Mouse (Mus musculus) spleen, adult 18-20 months (tissue): ENCODE data around the gene D630003M21Rik.

Experiments
- DNase-seq, 2 experiments: peaks; one replicate each; pipeline ENCODE4 v3.0.0; 2022; ENCODE audit warnings: mixed read lengths in 2 of 2

Gene D630003M21Rik

DNA sequence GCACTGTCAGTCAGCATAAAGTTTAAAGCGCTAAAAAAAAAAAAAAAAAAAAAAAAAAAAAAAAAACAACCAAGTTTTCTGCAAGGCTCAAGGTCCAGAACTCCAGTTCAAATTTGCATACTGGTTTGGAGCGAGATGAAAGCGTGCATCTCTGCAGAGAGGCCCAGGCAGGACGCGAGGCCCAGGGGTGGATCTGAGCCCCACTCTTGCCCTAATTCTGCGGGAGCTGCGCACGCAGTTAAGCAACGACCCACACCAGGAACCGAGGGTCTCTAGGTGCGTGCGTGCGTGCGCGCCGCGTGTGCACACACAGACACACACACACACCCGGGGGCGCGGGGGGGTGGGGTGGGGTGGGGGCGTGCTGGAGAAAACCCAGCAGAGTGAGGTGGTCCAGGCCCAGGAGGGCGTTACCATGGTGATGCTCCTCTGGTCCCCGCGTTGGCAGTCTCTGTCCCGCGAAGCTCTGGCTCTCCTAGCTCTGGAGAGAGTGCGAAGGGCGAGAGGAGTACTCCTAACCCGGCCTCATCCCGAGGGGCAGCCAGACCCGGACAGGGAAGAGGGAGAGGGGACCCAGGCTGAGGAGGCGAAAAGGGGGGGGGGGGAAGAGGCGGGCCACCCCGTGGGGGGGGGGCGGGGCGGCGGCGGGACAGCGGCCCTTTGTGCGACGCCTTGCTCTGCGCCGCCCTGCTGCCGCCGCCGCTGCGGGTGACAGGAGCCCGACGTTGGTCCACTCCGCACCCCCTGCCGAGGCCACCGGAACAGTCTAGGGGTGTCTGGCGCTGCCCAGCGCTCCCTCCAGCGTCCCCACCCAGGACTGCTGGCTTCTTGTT lies at the start of gene D630003M21Rik:
TSS of gene D630003M21Rik (minus strand) at position 553 of the 833 bp plus-strand sequence.
- no peak for DNase-seq

DNA sequence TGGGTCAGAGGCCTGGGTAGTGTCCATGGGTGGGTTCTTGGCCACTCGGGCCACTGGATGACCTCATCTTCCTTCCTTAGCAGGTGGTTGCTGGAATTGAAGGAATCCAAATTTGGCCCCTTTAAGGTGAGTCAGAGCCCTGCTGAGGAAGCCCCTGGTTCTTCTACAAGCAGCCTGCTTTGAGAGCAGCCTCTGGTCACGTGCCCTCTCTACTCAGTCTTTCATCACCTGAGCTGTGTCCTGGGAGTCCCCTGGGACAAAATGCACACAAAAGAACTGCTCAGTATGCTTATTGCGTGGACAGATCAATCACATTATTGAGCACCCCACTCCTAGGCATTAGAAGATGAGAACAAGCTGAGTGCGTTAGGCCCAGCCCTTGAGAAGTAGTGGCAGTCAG lies 47.9 kb upstream of the D630003M21Rik start:
- DNase-seq = no peak

DNA sequence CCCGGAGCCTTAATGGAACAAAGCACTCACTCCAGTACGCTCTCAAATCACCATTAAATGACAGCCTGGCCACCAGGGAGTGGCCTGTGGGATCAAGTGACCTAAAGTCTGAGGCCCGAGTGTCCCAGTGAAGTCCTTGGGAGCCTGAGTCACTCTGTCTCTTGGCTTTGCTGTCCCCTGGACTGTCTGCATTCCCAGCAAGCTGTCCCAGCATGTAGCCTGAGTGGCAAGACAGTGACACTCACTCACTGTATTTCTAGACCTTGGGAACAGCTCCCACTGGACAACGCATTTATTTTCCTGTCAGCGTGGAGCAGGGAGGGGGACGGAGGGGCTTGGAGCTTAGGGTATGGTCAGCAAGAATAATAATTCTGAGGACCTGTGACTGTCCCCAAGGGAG lies 47.4 kb upstream of the D630003M21Rik start:
- no peak for DNase-seq

DNA sequence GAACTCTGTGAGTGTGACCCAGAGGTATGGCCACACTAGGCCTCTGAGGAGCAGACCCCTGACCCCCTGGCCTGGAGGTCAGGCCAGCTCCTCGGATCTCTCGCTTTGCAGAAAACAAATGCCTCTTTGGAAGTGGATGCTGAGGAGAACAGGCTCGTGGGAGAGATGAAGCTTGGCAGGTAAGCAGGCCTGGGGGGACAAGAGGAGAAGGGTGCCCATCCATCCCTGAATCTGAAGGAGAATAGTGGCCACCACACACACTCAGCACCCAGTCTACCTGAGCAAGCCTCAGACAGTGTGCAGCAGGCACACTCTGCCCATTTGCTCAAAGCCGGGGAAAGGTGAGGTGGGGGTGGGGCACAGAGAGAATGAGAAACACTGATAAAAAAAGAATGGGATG lies 46.8 kb upstream of the D630003M21Rik start:
- DNase-seq = no peak

DNA sequence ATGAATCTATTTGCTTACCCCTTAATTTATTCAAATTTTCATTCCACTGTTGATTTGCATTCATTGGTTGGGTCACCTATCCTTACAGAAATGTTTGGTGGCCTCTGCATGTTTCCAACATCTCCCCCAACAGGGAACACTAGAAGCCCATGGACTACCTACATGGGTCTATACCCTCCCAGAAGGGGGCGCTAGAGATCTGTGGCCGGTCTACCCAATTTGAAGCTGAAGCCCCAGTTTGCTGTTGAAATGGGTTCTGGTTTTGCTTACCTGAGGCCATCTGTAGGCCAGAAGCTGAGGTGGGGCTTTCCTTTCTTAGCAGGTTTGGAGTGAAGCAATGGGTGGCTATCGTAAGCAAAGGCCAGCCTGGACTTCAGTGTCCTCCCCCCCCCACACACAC lies 46.3 kb upstream of the D630003M21Rik start:
- DNase-seq = no peak

DNA sequence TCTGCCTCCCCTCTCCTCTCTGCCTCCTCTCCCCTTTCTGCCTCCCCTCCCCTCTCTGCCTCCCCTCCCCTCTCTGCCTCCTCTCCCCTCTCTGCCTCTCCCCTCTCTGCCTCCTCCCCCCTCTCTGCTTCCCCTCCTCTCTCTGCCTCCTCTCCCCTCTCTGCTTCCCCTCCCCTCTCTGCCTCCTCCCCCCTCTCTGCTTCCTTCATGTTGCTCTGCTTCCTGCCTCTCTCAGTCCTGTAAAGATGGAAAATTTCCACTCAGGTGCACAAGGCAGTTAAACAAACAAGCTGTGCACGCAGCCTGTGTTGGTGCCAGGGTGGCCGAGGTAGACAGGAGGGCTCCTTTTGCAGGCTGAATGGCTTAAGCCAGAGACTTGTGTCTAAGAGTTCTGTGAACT lies 44.6 kb upstream of the D630003M21Rik start:
- no peak for DNase-seq

DNA sequence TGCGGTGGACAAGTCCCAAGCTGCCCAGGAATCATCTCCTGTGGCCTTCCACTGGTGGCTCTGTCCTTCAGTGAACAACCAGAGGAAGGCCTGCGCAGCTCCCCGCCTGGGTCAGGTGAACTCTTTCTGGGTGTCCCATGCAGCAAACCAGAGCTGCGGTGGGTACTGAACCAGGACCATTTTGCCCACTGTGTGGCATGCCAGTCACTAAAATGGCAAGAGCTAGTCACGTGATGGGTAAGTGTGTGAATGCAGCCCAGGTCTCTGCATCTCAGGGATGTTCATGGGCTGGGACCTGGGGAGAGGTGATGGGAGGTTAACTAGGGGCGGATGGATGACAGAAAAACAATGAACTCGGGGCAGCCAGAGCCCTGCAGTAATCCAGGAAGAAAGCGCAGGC lies 41.0 kb upstream of the D630003M21Rik start:
- DNase-seq = no peak

DNA sequence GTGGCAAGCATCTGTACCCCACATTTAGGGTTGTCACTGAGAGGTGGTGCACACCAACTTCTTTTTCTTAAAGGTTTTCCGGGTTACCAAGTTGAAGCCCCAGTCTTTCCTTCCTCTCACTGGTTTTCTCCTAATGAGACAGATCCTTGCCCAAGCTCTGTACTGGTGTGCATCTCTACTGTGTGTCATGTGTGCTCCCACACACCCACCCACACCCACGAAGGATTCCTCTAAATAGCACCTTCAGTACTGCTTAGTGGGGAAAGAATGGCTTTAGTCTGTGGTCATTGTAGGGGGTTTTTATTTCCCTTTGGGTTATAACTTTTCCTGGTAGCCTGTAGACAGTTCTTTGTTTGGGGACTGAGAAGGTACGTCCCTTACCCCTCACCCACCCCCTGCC lies 35.9 kb upstream of the D630003M21Rik start:
- no peak for DNase-seq

DNA sequence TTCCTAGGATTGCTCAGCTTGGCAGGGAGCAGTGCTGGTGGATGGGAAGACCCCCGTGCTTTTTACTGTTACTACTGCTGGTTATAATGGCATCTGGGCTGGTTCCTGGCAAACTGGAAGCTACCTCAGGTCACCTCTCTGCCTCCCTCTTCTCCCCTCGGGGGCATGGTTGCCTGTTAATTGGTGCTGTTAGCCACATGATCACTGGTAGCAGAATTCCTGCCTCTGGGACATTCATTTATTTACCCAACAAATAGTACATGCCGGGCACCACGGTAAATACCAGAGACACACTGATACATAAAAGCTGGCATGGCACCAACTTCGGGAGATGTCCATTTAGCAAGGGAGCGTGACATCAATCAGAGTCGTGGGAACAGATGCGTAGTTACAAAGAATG lies 30.5 kb upstream of the D630003M21Rik start:
- no peak for DNase-seq

DNA sequence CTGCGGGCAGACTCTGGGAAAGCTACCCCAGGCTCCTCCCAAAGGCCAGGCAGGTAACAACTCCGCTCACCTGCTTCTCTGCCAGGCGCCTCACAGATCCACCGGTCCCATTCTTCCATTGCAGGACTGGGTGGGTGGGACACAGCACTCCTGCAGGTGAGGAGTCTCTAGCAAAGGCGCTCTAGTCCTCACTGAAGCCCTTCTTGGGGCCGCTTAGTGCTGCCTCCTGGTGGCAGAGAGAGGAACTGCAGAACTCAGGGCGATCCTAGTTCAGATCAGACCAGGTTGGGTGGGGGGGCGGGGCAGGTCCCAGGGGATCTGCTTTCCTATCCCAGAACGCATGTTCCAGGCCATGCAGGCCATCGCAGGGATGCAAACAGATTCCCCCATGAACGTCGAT lies 29.8 kb upstream of the D630003M21Rik start:
- DNase-seq = peak; percentile 11 to 54

DNA sequence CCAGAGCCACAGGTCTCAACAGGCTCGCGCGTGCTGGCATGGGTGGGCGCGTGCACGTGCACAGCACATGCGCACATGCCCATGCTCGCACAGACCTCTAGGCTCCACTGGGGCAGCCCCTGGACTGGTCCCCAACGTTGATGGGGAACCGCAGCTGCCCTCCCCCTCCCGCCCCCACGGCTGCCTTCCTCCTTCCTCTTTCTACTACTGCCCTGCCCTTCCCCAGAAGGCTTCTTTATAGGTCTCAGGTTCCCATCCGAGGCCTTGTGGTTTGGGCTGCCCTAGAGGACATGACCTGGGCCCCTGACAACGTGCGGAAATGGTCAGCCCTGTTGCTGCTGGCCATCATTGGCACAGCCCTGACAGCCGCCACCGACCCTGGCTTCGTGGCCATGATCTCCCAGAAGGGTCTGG lies 29.0 kb upstream of the D630003M21Rik start, which contains the start of gene Bpi:
TSS of gene Bpi (plus strand) at position 90 of the 414 bp plus-strand sequence.
- DNase-seq = peak; percentile 16

DNA sequence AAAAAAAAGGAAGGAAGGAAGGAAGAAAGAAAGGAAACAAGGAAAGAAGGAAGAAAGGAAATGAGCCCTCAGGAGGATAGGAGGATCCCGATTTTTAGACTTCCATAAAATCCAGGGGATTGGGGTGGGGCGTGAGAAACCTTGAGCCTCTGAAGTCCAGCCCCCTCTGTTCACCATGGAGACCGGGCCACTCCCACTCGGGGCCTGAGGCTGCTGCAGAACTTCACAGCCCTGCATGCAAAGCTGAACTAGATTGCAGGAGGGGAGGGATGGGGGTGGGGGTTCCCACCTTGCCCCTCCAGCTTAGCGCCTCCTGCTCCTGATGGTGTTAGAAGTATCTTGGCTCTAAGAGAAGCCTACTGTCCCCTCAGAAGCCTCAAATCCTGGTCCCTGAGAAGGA lies 27.9 kb upstream of the D630003M21Rik start:
- no peak for DNase-seq

DNA sequence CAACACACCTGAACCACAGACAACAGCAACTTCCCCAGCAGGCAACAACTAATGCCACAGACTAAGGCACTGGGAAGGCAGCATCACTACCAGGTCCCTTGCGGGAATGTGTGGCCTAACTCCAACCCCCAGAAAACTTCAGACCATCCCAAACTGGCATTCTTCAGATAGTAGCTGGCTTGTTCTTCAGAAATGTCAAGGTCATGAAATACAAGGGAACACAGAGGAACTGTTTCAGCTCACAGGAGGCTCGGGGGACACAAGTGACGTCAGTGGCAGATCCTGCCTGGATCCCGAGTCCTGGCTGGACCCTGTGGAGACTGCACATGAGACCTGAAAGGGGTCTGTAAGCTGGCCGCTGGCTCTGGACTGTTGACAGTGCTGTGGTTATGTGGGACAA lies 24.8 kb upstream of the D630003M21Rik start:
- no peak for DNase-seq

DNA sequence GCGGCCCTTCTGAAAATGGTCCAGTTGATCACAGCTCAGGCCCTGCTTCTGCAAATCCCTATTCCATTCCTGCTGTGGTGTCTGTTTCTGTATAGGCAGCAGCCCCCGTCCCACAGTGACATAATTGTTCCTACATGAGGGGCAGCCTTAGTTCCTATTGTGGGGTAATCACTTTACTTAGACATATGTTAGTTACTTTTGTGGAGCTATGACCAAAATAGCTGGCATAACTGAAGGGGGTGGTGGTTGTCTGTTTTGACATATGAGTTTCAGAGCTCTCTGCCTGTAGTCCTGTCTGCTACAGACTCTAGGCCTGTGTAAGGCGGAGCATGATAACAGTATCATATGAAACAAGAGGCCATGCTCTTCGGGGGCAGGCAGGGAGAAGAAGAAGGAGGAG lies 21.5 kb upstream of the D630003M21Rik start:
- no peak for DNase-seq

DNA sequence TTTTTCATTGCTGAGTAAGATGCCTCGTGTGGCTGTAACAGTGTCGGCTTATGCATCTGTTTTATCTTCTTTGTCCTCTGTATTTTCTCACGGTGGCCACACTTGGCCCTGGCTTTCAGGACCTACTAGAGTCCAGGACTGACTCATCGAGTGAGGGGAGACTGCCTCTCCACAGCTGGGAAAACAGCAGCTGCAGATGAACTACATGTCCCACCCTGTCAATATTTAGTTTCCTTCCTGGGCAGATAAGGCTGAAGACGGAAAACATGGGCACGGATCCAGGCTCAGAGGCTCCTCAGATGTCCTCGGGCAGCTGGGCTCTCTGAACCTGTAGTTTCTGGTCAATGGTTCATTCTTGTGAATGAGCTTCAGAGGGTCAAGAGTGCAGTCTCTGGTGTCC lies 19.3 kb upstream of the D630003M21Rik start:
- DNase-seq = no peak

DNA sequence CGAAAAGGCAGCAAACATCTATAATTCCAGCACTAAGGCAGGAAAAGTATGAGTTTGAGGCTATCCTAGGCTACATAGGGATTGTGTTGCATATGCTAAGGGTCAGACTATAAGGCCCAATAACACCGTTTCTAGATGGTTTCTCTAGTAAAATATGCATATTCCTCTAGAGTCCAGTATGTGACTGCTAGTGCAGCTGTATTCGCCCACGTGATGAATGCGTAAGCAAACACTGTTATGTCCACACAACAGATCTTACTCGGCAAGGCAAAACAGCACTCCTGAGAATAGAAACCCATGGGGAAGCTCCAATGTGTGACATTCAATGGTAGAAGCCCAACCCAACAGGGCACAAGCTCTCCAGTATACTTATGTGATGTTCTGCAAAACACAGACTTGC lies 18.8 kb upstream of the D630003M21Rik start:
- DNase-seq = no peak

DNA sequence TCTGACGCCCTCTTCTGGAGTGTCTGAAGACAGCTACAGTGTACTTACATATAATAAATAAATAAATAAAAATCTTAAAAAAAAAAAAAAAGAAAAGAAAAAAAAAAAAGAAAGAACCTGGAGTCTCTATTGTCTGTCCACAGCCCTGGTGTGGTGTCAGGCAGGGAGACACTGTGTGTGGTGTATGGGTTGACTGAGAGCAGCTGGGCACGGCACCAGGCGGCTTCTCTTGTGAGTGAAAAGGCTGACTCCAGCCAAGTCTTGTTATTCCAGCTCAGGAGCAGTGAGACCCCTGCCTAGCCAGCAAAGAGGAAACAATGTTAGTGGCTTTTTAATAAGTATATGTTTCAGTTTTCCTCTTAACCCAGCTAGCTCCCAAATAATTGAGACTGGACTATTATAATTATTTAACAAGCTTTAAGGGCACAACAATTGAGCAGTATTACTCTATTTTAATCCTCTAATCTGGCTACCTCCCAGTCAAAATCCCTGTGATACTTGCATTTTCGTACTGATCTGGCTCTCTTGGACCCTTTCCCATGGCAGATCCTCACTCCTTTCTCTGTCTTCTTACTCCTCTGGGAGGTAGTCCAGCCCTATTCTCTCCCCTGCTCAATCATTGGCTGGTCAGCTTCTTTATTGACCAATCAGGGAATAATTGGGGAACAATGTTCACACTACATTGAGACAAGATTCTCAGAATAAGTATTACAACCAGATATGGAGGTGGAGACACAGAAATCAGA lies 16.2 kb upstream of the D630003M21Rik start:
- DNase-seq = no peak

DNA sequence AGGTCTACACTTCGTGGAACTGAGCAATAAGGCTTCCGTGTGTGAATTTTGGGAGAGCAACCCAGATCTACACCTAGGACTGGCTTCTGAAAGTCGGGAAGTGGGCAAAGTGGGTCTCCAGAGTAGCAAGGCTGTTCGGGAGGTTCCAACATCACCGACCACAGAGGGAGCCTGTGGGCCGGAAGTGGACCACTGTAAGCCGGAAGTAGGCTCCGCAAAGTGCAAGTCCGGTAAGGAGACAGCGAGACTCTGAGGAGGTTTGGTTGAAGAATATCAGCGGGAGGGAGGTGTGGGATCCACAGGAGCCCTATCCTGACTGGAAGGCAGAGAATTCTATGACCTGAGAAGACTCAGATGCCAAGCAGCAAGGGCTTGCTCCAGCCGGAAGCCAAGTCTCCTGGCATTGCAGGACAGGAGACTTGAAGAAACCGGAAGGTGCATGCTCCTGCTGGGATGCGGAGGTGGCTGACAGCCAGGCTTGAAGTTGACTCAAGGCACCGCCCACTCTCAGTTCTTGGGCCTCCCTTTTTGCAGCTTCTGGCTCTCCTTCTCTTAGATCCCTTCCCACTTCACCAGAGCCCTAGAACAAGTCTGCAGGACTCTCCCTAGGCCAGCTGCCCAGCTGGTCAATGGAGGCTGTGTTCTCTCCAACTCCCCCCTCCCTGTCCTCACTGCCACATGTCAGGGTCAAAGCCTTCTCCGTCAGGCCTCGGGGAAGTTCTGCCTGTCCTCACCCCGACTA lies 14.3 kb upstream of the D630003M21Rik start:
- no peak for DNase-seq

DNA sequence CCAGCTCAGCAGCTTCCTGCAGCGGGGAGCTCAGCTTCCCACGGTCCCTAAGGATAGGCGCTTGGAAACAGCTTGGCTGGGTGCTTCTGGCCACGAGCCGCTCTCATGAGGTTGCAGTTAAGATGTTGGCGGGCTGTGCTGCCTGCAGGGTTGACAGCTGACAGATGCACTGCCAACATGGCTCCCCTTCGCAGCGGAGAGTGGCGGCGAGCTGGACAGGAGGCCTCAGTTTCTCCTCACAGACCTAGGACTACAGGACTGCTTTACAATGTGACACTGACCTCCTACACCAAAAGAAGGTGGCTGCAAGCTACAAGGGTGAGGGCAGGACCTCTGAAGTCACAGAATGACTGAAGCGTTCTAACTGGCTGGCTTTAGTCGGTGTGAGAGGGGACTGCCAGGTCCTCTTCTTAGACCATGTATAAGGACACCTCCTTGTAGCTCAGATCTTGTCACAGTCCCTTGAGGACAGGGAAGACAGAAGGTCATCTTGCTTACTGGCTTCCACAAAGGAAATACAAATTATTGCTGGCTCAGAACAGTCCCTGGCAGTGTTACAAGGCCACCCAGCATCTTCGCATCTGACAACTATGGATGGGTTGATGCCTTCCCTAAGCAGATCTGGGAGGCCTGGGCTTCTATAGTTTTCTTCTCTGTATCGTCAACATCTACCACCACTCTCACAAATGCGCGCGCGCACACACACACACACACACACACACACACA lies 13.3 kb upstream of the D630003M21Rik start:
- no peak for DNase-seq

DNA sequence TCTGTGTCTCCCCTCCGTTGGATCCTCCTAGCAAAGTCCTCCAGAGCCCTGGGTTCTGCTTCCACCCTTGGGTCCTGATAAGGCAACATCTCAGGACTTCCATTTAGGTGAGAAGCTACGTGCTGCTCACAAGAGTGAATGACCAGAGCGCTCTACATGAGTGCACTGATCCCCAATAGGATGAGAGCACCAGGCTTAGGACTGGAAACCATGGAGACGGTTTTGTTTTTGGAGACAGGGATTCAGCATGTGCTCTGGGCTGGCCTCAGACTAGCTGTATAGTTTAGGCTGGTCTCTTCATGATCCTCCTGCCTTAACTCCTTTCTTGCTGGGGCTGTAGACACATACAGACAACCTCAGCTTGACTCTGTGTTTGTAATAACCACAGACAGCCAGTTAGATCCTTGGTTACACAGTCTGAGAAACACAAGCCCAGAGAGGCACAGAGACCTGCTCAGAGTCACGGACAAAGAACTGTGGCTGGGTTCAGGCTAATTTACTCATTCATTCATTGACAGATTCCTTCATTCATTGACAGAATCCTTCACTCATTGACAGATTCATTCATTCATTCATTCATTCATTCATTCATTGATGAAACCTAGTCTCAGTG lies 12.2 kb upstream of the D630003M21Rik start:
- DNase-seq = no peak

DNA sequence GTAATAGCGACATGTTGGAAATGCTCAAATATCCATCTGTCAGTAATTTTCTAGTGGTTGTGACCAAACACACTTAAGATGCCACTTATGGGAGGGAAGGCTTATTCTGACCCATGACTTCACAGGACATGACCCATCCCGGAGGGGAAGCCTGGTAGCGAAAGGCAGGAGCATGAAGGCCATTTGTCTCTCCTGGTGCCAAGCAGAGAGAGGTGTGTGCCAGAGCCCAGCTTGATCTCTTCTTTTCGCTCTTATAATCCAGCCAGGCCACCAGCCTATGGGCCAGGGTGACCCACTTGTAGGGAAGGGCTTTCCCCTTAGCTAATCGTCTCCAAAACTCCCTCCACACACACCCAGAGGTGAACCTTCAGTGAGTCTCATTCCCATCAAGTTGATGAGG lies 9.1 kb upstream of the D630003M21Rik start:
- DNase-seq = no peak

DNA sequence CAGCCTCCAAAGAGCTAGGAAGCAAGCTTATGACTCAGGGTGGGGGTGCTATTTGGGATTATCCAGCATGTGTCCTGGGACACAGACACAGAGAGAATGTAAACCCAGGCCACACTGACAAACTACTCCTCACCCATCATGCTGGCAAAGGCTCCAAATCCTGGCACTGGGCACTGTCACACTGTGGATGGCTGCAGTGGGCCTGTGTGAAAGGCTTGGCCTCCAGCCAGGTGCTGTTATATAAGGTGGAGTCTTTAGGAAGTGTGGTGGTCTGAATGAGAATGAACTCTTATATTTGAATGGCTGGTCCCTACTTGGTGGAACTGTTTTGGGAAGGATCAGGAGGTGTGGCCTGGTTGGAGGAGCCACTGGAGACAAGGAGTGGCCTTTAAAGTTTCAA lies 7.7 kb upstream of the D630003M21Rik start:
- DNase-seq = no peak
